Mouse (Mus musculus) kidney, adult 9 months (tissue): ENCODE results near the gene Cdc40.
A peak's percentile ranks its signal among the peaks of the same experiment; 100 is the strongest.

Source experiments
- DNase-seq: peaks from one replicate; pipeline ENCODE4 v3.0.0; 2022

Cdc40 gene

DNA sequence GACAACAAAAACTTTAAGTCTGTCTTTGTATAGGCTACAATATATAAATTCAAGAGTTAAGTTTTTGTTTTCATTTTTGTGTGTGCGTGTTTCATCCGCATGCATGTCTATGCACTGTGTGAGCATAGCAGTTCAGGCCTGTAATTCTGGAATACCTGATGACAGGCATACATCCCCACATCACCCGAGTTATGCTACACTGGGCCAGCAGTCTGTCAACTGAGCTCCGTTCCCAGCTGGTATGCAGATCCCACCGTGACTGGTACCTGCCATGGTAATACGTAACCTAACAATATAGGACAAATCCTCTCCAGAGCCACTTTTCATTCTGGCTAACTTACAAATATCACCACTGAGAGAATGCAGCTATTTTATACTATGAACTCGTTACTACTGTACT is 26.4 kb downstream of the Cdc40 start:
- no peak for DNase-seq

DNA sequence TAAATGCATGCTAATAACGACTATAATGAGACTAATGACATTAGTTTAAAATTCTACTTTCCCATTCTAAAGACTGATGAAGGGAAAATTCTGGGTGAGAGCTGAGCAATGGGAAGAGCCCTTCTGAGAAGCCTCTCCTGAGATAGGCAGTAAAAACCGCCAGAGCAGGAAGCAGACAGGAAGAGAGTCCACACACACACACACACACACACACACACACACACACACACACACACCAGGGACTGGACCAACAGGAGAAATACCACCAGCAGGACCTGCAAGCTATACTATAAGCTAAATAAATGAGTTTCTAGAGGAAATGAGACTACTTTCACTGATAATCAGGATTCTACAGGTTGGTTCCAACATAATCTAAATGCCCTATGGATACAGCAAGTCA is 27.5 kb downstream of the Cdc40 start:
- no peak for DNase-seq

DNA sequence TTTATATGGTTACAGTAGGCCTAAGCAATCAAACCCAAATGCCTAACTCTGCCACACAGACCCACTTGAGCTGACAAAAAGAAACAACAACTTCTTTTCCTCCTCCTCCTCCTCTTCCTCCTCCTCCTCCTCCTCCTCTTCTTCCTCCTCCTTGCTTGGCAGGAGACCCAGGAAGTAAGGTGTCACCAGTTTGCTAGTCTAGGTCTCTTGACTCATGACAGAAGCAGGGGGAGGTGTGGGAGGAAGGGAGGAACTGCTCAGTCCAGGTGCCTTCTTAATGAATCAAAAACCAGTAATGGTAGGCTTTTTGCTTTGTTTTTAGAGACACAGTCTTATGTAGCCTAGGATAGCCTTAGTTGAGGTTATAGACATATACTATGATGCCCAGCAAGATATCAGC is 32.0 kb downstream of the Cdc40 start:
- no peak for DNase-seq

DNA sequence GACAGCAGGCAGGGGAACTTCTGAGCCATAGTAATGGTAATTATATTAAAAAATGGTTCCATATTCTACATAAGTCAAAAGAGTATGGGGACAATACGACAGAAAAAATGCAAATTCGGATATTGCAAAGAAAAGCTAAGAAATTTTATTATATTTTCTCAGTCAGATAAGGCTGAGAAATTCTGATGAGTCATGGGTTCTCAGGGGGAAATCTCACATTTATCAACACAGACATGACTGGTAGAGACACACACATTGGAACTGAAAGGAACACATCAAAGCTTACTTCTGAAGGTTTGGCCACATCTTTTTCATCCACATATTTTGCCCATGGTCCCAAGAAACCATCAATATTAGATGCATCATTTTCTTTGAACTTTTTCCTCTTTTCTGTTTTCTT is 32.5 kb downstream of the Cdc40 start:
- no peak for DNase-seq

DNA sequence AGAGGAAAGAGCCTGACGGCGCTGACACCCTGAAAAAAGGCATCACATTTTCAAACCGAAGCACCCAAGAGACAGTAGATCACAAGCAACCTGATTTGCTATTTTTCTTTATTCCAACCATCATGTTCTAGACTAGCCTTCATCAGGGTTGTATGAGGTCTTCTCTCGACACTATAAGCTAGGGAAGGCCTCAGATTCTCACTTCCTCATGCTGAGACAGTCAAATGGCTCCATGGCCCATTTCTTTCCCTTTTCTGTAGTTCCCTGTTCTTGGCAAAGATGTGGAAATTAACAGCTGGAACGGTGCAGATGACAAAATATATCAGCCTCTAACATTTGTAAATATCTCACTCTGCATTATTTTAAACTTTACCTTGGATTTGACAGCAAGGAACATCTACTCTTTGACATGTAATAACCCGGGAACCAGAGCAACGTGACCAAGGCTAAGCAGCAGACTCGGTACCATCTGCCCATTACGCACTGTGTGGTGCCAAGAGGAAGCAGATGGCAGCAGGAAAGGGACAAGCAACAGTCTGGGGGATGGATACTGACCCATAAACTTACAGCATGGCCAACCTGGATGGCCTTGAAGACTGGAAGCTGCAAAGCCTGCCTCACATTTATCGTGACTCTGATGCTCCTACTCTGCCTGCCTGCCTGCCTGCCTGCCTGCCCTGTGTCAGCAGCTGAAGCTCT is 35.8 kb downstream of the Cdc40 start:
- DNase-seq: no peak

DNA sequence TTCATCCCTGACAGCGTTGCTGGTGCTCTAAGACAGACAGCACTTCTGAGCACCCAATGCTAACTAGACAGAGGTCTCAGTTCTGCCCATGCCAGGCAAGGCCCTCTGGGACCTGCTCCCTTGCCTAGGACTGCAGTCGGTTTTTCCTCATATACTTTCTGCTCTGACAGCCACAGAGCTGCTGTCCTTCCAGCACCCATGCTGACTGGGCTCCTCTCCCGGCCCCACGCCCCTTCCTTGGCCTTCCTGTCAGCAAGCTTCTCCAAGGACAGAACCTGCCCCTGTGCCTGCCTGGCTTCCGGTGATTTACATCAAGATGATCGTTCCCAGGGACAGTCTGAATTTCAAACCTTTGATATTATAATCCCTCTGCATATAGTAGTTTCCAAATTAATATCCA is 37.5 kb downstream of the Cdc40 start:
- DNase-seq: no peak

DNA sequence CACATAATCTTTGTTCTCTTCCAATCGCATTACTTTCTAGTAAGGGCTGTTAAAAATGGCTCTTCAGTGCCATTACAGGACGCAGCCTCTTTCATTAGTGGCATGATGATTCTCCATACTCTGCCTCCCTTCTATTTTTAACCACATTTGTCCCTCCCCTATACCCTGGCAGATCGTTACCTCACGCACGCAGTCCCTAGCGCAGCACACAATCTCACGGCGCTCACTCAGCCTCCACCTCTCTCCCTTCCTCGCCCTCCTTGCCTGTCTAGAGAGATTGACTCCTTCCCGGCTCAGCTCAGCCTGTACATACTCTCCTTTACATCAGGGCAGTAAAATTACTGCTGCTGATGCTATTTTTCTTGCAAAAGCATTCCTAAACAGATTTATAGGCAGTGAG is 38.6 kb downstream of the Cdc40 start:
- DNase-seq: no peak

DNA sequence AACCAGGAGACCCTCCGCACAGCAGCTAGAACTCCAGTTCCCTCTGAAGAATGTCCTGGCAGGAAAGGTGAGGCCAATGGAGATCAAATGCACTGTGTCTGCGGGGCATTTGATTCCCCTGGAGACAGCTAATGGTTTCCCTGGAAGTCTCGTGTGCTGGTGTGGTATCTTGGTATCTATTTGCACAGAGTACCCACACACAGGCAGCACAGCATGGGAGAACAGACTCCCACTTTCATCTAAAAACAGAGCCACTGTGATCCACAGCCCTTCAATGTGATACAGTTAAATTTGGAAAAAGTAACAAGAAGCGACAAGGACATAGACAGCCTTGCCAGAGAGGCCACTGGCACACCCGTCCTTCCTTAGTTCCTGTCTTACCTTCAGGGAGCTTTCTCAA is 39.3 kb downstream of the Cdc40 start:
- DNase-seq: no peak

DNA sequence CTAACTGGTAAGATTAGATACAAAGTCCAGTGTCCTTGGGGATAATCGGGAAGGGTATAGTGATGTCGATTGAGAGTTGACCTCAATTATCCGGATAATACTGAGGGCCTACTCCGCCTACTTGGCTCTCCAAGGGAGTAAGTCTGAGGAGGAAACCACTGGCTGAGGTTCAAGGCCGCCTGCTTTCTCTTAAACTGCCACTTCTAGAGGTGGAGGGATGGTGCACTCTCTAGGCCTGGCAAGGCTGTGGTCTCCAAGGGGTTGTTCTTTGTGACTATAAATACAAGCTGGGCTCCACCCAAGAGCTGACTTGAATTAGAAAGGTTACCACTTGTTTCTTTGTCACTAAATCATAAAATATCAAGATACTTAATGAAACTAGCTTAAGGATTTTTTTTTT is 43.0 kb downstream of the Cdc40 start:
- DNase-seq: no peak

DNA sequence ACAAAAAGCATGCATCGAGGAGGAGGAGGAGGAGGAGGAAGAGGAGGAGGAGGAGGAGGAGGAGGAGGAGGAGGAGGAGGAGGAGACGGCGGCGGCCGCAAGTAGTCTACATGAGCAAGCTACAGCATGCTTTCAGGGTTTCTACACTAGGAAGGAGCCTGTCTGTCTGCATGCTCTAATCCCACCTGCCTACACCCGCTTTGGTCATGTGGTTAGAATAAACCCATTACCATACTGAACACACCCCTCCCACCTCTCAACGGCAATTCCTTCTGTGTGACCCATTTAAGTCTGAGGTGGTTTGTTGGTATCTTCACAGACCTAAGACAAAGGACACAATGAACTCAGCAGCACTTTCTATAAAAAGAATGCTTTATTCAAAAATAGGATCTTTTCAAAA is 51.8 kb downstream of the Cdc40 start:
- DNase-seq: no peak

DNA sequence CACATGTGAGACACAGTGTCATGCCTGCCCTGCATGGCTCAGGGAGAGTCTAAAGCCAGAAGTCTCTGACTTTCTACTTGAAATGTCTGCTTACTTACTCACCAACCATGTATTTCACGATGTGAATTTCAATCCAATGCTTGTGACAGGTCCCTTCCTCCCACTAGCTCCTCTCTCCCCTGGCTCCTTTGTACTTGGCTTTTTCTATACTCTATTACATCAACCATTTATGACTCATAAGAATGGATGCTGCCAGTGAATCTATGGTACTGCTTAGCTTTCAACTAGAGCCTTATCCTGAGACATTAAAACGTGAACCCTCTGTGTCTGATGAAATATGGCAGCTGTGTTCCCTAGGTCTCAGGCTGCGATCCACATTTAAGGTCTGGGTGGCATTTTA is 52.8 kb downstream of the Cdc40 start:
- no peak for DNase-seq

DNA sequence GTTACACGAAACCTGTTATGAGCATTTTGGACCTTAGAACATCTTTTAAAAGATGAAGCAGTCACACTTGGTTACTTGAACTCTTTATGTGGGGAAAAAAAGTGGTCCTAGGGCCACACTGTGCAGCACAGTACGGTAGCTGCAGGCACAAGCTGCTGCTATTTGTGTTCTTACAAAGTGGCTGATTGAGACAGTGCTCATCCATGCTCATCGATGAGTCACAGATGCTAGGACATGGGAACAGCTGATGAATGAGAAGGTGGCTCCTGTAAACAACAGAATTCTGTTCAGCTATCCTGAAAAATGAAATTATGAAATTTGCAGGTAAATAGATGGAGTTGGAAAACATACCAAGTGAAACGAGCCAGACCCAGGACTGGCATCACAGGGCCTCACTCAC is 55.4 kb downstream of the Cdc40 start:
- DNase-seq: no peak

DNA sequence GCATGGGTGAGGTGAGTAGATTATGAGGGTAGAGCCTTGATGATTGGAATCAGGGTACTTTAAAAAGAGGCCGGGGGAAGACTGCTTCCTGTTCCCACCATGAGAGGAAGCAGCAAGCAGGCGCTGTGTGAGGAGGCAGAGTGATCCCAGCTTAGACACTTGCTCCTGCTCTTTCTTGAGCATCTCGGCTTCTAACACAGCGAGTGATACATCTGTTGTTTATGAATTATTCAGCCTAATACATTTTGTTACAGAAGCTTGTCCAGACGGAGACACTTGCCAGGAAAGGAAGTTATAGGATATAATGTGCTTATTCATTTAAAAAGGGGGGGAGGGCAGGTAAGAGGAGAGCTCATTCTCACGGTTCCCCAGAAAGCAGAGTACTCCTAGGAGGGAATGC is 57.2 kb downstream of the Cdc40 start:
- no peak for DNase-seq

DNA sequence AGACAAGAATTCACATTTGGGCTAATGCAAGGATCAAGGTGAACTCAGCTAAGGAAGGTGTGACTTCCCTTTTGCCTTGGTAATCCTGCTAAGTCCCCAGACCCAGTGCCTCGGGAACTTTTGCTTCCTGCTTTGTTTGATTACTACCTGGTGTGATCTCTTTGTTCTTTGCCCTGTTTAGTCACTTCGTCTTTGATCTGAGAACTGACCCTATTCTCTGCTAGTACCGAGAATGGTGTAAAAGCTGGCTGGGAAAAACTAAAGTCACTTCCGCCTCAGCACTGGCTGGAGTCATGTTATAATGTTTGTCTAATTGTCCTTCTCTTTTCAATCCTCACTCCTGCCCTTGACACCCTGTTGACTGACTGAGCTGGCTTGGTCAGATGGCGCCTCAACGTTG is 66.6 kb downstream of the Cdc40 start:
- no peak for DNase-seq

DNA sequence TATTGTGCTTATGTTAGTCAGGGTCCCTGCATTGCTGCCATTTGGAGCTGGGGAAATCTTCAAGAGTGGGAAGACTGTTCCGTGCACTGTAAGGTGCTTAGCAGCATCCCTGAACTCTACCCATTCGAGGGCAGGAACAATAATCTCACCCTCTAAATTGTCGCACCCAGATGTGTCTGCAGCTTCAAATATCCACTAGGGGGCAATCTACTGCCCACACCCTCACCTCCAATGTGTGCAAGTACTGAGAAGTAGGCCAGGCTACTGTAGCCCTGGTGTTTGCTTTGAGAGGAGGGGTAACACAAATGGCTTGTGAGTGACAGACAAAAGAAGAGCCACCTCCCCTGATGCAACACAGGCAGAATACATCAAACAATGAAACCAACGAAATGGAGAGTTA is 69.5 kb downstream of the Cdc40 start:
- no peak for DNase-seq

DNA sequence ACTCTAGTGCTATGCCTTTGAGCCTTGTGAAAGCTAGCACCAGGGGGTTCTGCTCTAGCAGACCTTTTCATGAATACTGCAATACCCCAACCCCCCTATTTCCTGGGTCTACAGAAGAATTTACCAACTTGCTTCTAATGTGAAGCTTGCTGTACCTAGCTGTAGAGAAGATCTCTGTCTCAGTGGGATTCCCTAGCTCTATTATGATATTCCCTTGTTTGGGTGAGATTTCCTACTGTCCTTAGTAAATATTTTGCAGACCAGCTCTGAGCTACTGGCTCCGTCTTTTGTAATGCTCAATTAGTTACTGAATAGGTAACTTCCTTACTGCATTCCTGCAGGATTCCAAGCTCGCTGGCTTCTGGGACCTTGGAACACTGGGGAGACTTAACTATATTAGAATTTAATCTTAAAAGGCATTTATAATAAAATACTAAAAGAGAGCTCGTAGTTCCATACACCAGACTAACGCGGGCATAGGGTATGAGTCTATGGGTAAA is 73.7 kb downstream of the Cdc40 start:
- peak; percentile 72 for DNase-seq

DNA sequence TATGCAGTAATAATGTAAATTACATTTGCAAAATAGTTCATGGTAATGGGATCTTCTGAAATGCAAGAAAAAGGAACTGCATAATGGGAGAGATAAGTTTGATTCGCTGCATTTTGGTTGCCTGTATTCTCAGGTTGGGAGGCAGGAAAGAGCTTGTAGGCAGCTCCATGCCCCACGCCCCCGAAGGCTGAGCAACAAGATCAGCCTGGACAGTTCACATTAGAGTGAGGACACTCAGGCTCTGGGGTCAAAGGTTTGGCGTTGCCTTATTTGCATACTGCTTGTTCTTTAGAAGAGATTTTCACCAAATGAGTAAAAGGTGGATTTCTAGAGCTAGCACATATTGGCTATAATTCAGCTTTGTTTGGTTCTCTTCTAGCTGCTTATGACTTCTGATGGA is 76.9 kb downstream of the Cdc40 start:
- DNase-seq: peak; percentile 45

DNA sequence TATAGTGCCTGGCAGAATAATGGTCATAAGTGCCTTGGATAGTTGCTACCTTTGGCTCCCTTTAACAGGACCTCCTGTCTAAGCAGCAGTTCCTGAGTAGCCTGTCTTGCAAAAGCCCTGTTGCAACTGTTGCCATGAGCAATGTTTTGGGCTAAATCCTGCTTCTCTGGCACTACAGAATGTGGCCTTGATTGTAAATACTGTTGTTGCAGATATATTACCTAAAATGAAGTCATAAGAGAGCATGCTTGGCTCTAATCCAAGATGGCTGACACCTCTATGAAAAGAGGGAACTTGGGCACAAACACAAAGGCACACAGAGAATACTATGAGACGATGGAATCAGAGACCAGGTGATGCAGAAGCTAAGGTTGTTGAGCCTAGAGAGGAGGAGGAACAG is 77.9 kb downstream of the Cdc40 start:
- DNase-seq: no peak

DNA sequence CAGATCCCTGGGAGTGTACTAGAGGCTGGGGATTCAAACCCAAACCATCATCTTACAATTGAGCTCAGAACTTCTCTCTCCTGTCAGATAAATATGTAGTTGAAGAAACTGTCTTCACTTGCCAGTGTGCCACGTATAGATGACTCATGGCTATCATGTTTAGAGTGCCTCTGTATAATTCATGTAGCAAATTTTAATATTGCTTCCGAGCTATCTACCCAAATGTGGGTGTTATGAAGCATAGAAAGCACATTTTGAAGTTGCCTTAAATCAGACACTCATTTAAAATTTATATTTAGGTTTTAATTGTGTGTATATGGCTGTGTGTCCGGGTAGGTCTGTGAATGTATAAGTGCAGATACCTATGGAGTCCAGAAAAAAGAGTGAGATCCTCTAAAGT is 91.0 kb downstream of the Cdc40 start:
- no peak for DNase-seq

DNA sequence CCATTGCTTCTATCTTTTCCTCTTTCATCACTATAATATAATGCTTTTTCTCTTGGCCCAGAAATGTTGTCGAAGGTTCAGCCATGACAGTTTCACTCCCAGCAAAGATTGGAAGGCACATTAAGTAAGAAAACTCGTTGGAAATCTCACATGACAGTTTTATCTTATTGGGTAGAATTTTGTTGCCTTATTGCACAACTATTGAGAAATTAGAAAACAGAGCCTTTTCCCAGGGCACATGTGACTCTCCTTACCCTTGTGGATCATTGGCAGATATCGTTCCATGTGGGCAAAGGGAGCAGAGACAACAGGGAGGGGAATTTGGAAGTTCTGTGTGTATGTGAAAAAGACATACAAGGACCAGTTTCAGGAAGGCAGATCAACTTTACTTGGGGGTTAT is 92.7 kb downstream of the Cdc40 start:
- no peak for DNase-seq
